Mouse (Mus musculus): Measurements from ENCODE around the gene Col4a3bp. TPM values are rescaled to one million over a fixed set of nuclear protein-coding genes. Genes with fewer than 3 reads are reported as not detected.

Gene Col4a3bp
- total and polyA plus RNA-seq, 2 experiments from 2014 or later: 5.7 to 40.9 TPM

DNA sequence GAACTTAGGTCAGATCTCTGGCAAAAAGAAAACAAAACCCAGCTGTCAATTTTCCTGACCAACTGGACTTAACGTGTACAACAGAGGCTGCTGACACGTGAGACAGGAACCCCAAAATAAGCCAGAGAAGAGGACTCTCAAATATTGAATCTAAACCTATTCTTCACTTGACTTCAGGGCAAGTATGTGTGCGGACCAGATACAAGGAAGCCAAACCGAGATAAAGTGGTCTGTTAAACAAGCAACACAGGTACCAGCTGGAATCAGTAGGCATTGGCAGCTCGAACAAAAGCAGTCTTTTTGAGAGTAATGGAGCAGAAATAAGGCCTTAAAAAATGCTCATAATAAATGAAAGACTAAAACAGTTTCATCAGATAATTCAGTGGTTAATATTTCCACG, 25.6 kb downstream of the Col4a3bp start:
- H3K4me2 ChIP-seq (ENCODE audit: low read depth): no peak overlapping the region
- no peak overlapping the region for H3K27ac ChIP-seq (ENCODE audit: low read depth, low read length)
- no peaks in the 10 kb centered on the region; the same call in 1 of the 2 replicates for H3K36me3 ChIP-seq (ENCODE audit: insufficient read depth)
- H3K4me1 ChIP-seq (ENCODE audit: insufficient read depth): no peaks in the 10 kb centered on the region
- no peak overlapping the region for H3K9ac ChIP-seq
- 38% methylated on average over 6 of the region's 6 CpGs for WGBS
- ATAC-seq: no peak
- no peak for TF ChIP-seq CTCF (IDR thresholded peaks at IDR 0.05; ENCODE audit: low read depth)
- no peaks in the 10 kb centered on the region for H3K9me3 ChIP-seq (ENCODE audit: low read length)
- no peak overlapping the region for H3K4me3 ChIP-seq (ENCODE audit: low read depth, low read length)
- no peaks in the 10 kb centered on the region for H3K27me3 ChIP-seq (ENCODE audit: insufficient read depth, low read length)
- no peak for DNase-seq

DNA sequence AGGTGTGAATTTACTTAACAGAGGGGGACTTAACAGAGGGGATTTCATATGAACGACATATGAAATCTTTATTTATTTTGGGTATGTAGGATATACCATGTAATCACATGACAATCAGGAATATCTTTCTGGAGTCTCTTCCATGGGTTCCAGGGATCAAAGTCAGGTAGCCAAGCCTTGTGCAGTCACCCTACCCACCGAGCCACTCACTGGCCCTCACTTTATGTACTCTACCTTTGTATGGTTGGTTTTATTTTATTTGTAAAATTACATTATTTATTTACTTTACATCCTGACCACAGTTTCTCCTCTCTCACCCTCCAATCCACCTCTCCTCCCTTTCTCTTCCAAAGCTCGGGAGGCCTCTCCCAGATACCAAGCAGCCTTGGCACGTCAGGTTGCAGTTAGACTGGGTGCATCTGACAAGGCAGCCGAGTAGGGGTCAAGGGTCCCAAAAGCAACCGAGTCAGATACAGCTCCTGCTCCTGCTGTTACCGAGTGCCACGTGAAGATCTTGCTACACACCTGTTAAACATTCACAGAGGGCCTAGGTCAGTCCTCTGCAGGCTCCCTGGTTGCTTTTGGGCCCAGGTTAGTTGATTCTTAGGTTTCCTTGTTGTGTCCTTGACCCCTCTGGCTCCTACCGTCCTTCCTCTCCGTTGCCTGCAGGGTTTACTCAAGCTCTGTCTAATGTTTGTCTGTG, 28.0 kb downstream of the Col4a3bp start:
- H3K27me3 ChIP-seq (ENCODE audit: insufficient read depth, low read length): no peaks in the 10 kb centered on the region
- 79% methylated on average over 10 of the region's 10 CpGs for WGBS
- ATAC-seq: no peak
- no peaks in the 10 kb centered on the region; the same call in 1 of the 2 replicates for H3K36me3 ChIP-seq (ENCODE audit: insufficient read depth)
- TF ChIP-seq CTCF (IDR thresholded peaks at IDR 0.05; ENCODE audit: low read depth): no peak
- no peak overlapping the region for H3K27ac ChIP-seq (ENCODE audit: low read depth, low read length)
- H3K4me2 ChIP-seq (ENCODE audit: low read depth): no peak overlapping the region
- H3K4me3 ChIP-seq (ENCODE audit: low read depth, low read length): no peak overlapping the region
- no peaks in the 10 kb centered on the region for H3K9me3 ChIP-seq (ENCODE audit: low read length)
- no peak for DNase-seq
- no peak overlapping the region for H3K9ac ChIP-seq
- H3K4me1 ChIP-seq (ENCODE audit: insufficient read depth): no peaks in the 10 kb centered on the region

DNA sequence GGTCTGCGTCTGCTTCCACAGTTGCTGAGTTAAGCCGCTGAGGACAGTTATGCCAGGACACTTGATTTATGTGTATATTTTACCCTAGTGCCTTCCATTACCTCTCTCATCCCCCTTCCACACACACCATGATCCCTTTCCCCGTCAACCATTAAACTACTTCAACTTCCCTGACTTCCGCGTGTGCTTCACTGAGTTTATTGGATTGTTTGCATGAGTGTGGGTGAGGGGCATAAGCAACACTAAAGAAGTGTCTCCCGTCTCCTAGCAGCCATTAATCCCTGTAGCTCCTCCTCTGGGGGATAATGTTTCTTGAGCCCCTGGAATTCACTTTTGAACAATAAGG, 28.6 kb downstream of the Col4a3bp start:
- Histone ChIP-seq H3K27ac (ENCODE audit: low read depth, low read length) (no peak overlapping the region), H3K36me3 (ENCODE audit: insufficient read depth) (no peaks in the 10 kb centered on the region; the same call in 1 of the 2 replicates), H3K9me3 (ENCODE audit: low read length) (no peaks in the 10 kb centered on the region), H3K9ac (no peak overlapping the region), H3K27me3 (ENCODE audit: insufficient read depth, low read length) (no peaks in the 10 kb centered on the region), H3K4me1 (ENCODE audit: insufficient read depth) (no peaks in the 10 kb centered on the region), H3K4me3 (ENCODE audit: low read depth, low read length) (no peak overlapping the region), H3K4me2 (ENCODE audit: low read depth) (no peak overlapping the region)
- ATAC-seq (no peak), DNase-seq (no peak)
- 61% methylated on average over 6 of the region's 6 CpGs for WGBS
- TF ChIP-seq CTCF (IDR thresholded peaks at IDR 0.05; ENCODE audit: low read depth): no peak

DNA sequence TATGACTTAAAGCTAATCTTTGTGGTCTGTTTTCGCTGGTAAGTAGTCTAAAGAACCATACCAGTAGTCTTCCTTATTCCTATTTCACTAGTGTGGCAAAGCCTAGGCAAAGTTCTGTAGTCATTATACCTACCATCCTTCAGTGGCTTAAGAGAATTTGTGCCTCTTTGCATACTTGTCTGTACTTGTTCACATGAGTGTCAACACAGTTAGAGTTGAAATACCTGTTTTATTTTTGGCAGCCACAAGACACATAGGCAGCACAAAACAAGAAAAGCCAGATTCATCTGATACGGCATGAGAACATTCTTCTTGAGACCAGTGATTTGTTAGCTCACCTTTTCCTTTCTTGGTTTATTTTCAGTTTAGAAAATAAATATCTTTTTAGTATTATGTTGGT, 31.8 kb downstream of the Col4a3bp start:
- no peaks in the 10 kb centered on the region for H3K4me1 ChIP-seq (ENCODE audit: insufficient read depth)
- no peaks in the 10 kb centered on the region for H3K9me3 ChIP-seq (ENCODE audit: low read length)
- TF ChIP-seq CTCF (IDR thresholded peaks at IDR 0.05; ENCODE audit: low read depth): no peak
- no peak overlapping the region for H3K4me2 ChIP-seq (ENCODE audit: low read depth)
- DNase-seq: no peak
- H3K9ac ChIP-seq: no peak overlapping the region
- no peak overlapping the region for H3K4me3 ChIP-seq (ENCODE audit: low read depth, low read length)
- no peak for ATAC-seq
- H3K36me3 ChIP-seq (ENCODE audit: insufficient read depth): no peaks in the 10 kb centered on the region; the same call in 1 of the 2 replicates
- WGBS: 93% methylated on average over 2 of the region's 2 CpGs
- H3K27me3 ChIP-seq (ENCODE audit: insufficient read depth, low read length): no peaks in the 10 kb centered on the region
- H3K27ac ChIP-seq (ENCODE audit: low read depth, low read length): no peak overlapping the region

DNA sequence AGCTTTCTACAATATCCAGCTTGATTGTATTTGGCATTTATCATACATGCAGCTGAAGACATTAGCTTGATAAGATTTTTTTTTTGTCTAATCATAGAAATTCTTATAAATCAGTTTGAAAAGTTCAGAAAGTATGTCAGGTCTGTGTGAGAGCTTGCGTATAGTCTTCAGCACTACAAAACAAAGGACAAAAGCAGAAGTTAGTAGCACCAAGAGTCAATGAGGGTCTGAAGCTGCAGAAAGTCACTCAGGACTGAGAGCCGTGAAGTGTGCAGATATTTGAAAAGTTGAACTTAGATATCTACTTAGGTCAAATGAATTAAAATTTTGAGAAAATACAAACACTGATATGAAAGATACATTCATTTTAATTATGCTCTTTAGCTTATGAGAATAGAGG, 36.7 kb downstream of the Col4a3bp start:
- Histone ChIP-seq H3K4me2 (ENCODE audit: low read depth) (no peak overlapping the region), H3K9me3 (ENCODE audit: low read length) (no peaks in the 10 kb centered on the region), H3K36me3 (ENCODE audit: insufficient read depth) (no peaks in the 10 kb centered on the region), H3K9ac (no peak overlapping the region), H3K4me1 (ENCODE audit: insufficient read depth) (no peaks in the 10 kb centered on the region), H3K4me3 (ENCODE audit: low read depth, low read length) (no peak overlapping the region), H3K27ac (ENCODE audit: low read depth, low read length) (no peak overlapping the region), H3K27me3 (ENCODE audit: insufficient read depth, low read length) (no peaks in the 10 kb centered on the region)
- ATAC-seq: no peak
- 82% methylated on average over 2 of the region's 2 CpGs for WGBS
- no peak for DNase-seq
- no peak for TF ChIP-seq CTCF (IDR thresholded peaks at IDR 0.05; ENCODE audit: low read depth)

DNA sequence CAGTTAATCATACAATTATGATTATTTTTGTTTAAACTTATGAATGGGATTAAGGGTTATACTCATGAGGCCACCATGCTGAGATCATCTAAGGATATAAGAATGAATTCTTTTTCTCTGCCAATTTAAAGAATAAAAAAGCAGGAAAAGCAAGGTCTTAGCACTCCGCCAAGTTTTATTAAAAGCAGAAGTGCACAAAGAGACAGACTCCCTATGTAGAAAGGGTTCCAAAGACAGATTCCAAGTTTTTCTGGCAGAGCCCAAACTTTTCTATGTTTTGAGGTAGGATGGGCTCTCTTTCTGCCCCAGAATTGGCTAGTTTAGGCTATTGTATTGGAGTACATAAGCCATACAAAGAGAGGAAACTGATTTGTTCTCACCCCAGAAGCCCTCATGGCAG, 37.6 kb downstream of the Col4a3bp start:
- no peak for TF ChIP-seq CTCF (IDR thresholded peaks at IDR 0.05; ENCODE audit: low read depth)
- no peaks in the 10 kb centered on the region for H3K27me3 ChIP-seq (ENCODE audit: insufficient read depth, low read length)
- H3K36me3 ChIP-seq (ENCODE audit: insufficient read depth): no peaks in the 10 kb centered on the region
- no peaks in the 10 kb centered on the region for H3K9me3 ChIP-seq (ENCODE audit: low read length)
- DNase-seq: no peak
- H3K27ac ChIP-seq (ENCODE audit: low read depth, low read length): no peak overlapping the region
- ATAC-seq: no peak
- H3K4me2 ChIP-seq (ENCODE audit: low read depth): no peak overlapping the region
- H3K4me1 ChIP-seq (ENCODE audit: insufficient read depth): no peaks in the 10 kb centered on the region
- no peak overlapping the region for H3K9ac ChIP-seq
- no peak overlapping the region for H3K4me3 ChIP-seq (ENCODE audit: low read depth, low read length)
- 57% methylated on average over 1 of the region's 1 CpGs for WGBS

DNA sequence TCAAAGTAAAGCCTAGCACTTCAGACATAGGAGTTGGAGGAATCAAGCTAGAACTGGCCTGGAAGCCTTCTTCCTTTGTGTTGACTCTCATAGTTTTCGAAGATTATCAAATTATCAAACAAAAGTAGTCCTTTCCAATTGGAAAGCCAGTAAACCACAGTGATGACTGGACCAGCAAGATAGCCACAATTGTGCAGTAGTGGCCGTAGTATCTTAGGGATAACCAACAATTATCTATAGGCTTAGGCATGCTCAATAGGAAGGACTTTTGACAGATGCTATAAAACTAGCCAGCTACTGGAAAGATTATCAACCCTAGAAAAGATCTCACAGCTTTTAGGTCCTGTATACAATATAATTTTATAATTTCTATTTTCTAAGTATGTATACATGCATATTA, 41.8 kb downstream of the Col4a3bp start:
- H3K9me3 ChIP-seq (ENCODE audit: low read length): no peaks in the 10 kb centered on the region
- no peak overlapping the region for H3K27ac ChIP-seq (ENCODE audit: low read depth, low read length)
- WGBS: 99% methylated on average over 2 of the region's 2 CpGs
- no peak for ATAC-seq
- no peaks in the 10 kb centered on the region for H3K36me3 ChIP-seq (ENCODE audit: insufficient read depth)
- no peaks in the 10 kb centered on the region for H3K27me3 ChIP-seq (ENCODE audit: insufficient read depth, low read length)
- H3K4me2 ChIP-seq (ENCODE audit: low read depth): no peak overlapping the region
- no peak overlapping the region for H3K4me3 ChIP-seq (ENCODE audit: low read depth, low read length)
- H3K9ac ChIP-seq: no peak overlapping the region
- DNase-seq: no peak
- no peak for TF ChIP-seq CTCF (IDR thresholded peaks at IDR 0.05; ENCODE audit: low read depth)
- no peaks in the 10 kb centered on the region for H3K4me1 ChIP-seq (ENCODE audit: insufficient read depth)
